Mouse (Mus musculus) kidney, postnatal 14 days (tissue): ENCODE data around the gene Ksr1.
"Not testable (repeated sequence)": the region's sequence is repeated elsewhere in the genome, so short reads cannot be mapped to it uniquely, and the experiment has no call there.

Experiments
- DNase-seq: peaks from one replicate; pipeline ENCODE4 v3.0.0; 2022; ENCODE audit warnings: mixed read lengths

Gene Ksr1

GRCm38 (mm10) chr11:79005578-79006394 is 140.4 kb downstream of the Ksr1 start:
- DNase-seq: no peak

GRCm38 (mm10) chr11:79003769-79004638 is 142.2 kb downstream of the Ksr1 start:
- no peak for DNase-seq

GRCm38 (mm10) chr11:79003053-79003768 is 143.0 kb downstream of the Ksr1 start:
- DNase-seq: peak; percentile 35

GRCm38 (mm10) chr11:79002551-79002951 is 143.7 kb downstream of the Ksr1 start:
- DNase-seq: no peak

GRCm38 (mm10) chr11:79001871-79002270 is 144.3 kb downstream of the Ksr1 start:
- no peak for DNase-seq

- no peak for DNase-seq
Measured at GRCm38 (mm10) chr11:78999118-78999517, 147.1 kb downstream of the Ksr1 start.

GRCm38 (mm10) chr11:78990875-78991543 is 155.2 kb downstream of the Ksr1 start:
- DNase-seq: not testable (repeated sequence)

- no peak for DNase-seq
Measured at GRCm38 (mm10) chr11:78990096-78990495, 156.1 kb downstream of the Ksr1 start.

GRCm38 (mm10) chr11:78989206-78989605 is 157.0 kb downstream of the Ksr1 start:
- DNase-seq: not testable (repeated sequence)

- no peak for DNase-seq
Measured at GRCm38 (mm10) chr11:78986311-78987002, 159.8 kb downstream of the Ksr1 start.

GRCm38 (mm10) chr11:78985505-78985904 is 160.7 kb downstream of the Ksr1 start:
- no peak for DNase-seq

GRCm38 (mm10) chr11:78984483-78985177 is 161.6 kb downstream of the Ksr1 start, which contains the start of gene Lgals9:
Lgals9 (minus strand) TSS chr11:78984946.
- peak; percentile 85 for DNase-seq

- no peak for DNase-seq
Measured at GRCm38 (mm10) chr11:78983539-78983938, 162.7 kb downstream of the Ksr1 start.

- no peak for DNase-seq
Measured at GRCm38 (mm10) chr11:78982513-78983291, 163.5 kb downstream of the Ksr1 start.

- DNase-seq: no peak
Measured at GRCm38 (mm10) chr11:78982042-78982441, 164.2 kb downstream of the Ksr1 start.

- no peak for DNase-seq
Measured at GRCm38 (mm10) chr11:78980083-78980634, 166.0 kb downstream of the Ksr1 start.

- DNase-seq: no peak
Measured at GRCm38 (mm10) chr11:78978176-78979019, 167.8 kb downstream of the Ksr1 start.

- DNase-seq: no peak
Measured at GRCm38 (mm10) chr11:78976731-78977510, 169.3 kb downstream of the Ksr1 start.
